Mouse (Mus musculus) neural tube, embryonic 11.5 days (tissue): ENCODE data around the gene Dock3. TPM values are rescaled to one million over a fixed set of nuclear protein-coding genes. Genes with fewer than 3 reads are reported as not detected.

Experiments used
- ATAC-seq: fragments of 200-750 bp; cut with Nextera tagmentation; 2 replicates; pipeline ENCODE4 v1.8.0; 2017; ENCODE audit warnings: moderate number of reproducible peaks, mild to moderate bottlenecking, moderate TSS enrichment, moderate library complexity; ENCODE audit not compliant: insufficient read depth, low FRiP score, low TSS enrichment
- DNase-seq: peaks from one replicate; pipeline ENCODE4 v3.0.0-alpha.2; 2015; ENCODE audit warnings: low spot score
- H3K27ac ChIP-seq: fragments of 300-500 bp; sonication (generic); 2 replicates; pipeline ENCODE4 v1.5.1; 2014; ENCODE audit warnings: low read depth, mild to moderate bottlenecking, low read length
- H3K27me3 ChIP-seq: fragments of 300-500 bp; sonication (generic); 2 replicates; pipeline ENCODE4 v1.6.1; 2014; ENCODE audit warnings: mild to moderate bottlenecking, low read length, mixed read lengths; ENCODE audit not compliant: control insufficient read depth, insufficient read depth
- H3K36me3 ChIP-seq: fragments of 300-500 bp; sonication (generic); 2 replicates; pipeline ENCODE4 v1.6.1; 2014; ENCODE audit warnings: mild to moderate bottlenecking, low read length, moderate library complexity, mixed read lengths; ENCODE audit not compliant: control insufficient read depth, insufficient read depth
- H3K4me1 ChIP-seq: fragments of 300-500 bp; sonication (generic); 2 replicates; pipeline ENCODE4 v1.6.1; 2014; ENCODE audit warnings: low read length, mixed read lengths; ENCODE audit not compliant: control insufficient read depth, insufficient read depth
- H3K4me2 ChIP-seq: fragments of 300-500 bp; sonication (generic); 2 replicates; pipeline ENCODE4 v1.6.1; 2014; ENCODE audit warnings: low read depth, mild to moderate bottlenecking, moderate library complexity
- H3K4me3 ChIP-seq: fragments of 300-500 bp; sonication (generic); 2 replicates; pipeline ENCODE4 v1.5.1; 2014; ENCODE audit warnings: low read depth, low read length
- H3K9ac ChIP-seq: fragments of 300-500 bp; sonication (generic); 2 replicates; pipeline ENCODE4 v1.6.1; 2014; ENCODE audit warnings: mild to moderate bottlenecking, low read length
- H3K9me3 ChIP-seq: fragments of 300-500 bp; sonication (generic); 2 replicates; pipeline ENCODE4 v1.6.1; 2016; ENCODE audit warnings: low read length; ENCODE audit not compliant: control insufficient read depth
- WGBS: fragments of 180-500 bp; shearing (Covaris S2); extraction: QIAGEN DNeasy Blood & Tissue Kit; methylation state at CpG from one replicate; pipeline ENCODE4 v1.1.7; 2014; 5-methylcytosine and 5-hydroxymethylcytosine counted together
- microRNA-seq: library from miRNA; unstranded; fragments of <30 nt; microRNA quantifications from one replicate; pipeline ENCODE4, GENCODE M21; 2016
- polyA plus RNA-seq: library from polyadenylated mRNA; unstranded; fragments of >200 nt; fragmentation: Nextera tagmentation; extraction: Ambion mirVana; gene quantifications from 2 replicates; pipeline ENCODE4 v1.2.1, GENCODE M21; 2014

Dock3 gene
- polyA plus RNA-seq, 1 experiment from 2014 or later: 5.8 TPM

DNA sequence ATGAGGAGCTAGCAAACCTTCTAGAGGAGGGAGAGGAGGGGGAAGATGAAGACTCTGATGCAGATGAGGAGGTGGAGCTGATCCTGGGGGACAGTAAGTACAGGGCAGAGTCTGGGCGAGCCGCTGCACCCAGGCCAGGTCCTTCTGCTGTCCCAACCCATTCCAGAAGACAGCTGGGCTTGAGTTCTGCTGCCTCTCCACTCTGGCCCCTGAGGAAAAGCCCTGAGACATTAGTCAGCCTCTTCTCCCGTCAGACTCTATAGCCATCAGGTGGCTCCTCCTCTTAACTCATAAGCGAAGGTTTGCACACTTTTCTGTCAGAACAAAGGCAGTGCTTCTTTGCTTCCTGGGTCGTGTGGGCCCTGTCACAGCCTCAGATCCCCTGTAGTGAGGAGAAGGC lies 357.5 kb downstream of the Dock3 start:
- no peak overlapping the region for H3K9ac ChIP-seq
- ATAC-seq (no peak), DNase-seq (no peak)
- H3K4me1 ChIP-seq: no peaks in the 10 kb centered on the region
- H3K4me3 ChIP-seq: no peak overlapping the region
- peaks cover 4% of the 10 kb centered on the region for H3K36me3 ChIP-seq
- H3K27ac ChIP-seq: no peak overlapping the region
- H3K4me2 ChIP-seq: no peak overlapping the region
- H3K27me3 ChIP-seq: no peaks in the 10 kb centered on the region
- H3K9me3 ChIP-seq: no peaks in the 10 kb centered on the region
- WGBS: 87% methylated on average over 5 of the region's 5 CpGs

DNA sequence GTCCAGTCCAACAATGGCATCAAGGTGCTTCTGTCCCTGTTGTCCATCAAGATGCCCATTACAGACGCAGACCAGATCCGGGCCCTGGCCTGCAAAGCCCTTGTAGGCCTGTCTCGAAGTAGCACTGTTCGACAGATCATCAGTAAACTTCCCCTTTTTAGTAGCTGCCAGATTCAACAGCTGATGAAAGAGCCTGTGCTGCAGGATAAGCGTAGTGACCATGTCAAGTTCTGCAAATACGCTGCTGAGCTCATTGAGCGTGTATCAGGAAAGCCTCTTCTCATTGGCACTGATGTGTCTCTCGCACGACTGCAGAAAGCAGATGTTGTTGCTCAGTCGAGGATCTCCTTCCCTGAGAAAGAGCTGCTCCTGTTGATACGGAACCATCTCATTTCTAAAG lies 373.7 kb downstream of the Dock3 start:
- 92% methylated on average over 11 of the region's 11 CpGs for WGBS
- H3K36me3 ChIP-seq: peaks cover 11% of the 10 kb centered on the region

DNA sequence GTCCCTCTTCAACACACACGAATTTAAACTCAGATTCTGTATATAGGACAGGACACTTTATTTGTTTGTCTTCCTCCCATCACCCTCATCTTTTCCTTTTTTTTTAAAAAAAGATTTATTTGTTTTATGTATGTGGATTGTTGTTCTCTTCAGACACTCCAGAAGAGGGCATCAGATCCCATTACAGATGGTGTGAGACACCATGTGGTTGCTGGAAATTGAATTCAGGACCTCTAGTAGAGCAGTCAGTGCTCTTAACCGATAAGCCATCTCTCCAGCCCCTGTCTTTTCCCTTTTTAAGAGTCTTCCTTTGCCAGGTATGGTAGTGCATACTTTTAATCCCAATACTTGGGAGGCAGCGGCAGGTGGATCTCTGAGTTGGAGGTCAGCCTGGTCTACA lies 375.0 kb downstream of the Dock3 start:
- no peak overlapping the region for H3K9ac ChIP-seq
- peaks cover 7% of the 10 kb centered on the region; the same call in 1 of the 2 replicates for H3K36me3 ChIP-seq
- no peaks in the 10 kb centered on the region for H3K9me3 ChIP-seq
- no peaks in the 10 kb centered on the region for H3K27me3 ChIP-seq
- no peaks in the 10 kb centered on the region for H3K4me1 ChIP-seq
- WGBS: 93% methylated on average over 3 of the region's 3 CpGs
- no peak overlapping the region for H3K4me2 ChIP-seq
- H3K27ac ChIP-seq: no peak overlapping the region
- H3K4me3 ChIP-seq: no peak overlapping the region
- no peak for DNase-seq
- ATAC-seq: no peak

More for the DNA sequence above, 373.7 kb downstream of the Dock3 start:
- Histone ChIP-seq H3K4me1 (no peaks in the 10 kb centered on the region), H3K27me3 (no peaks in the 10 kb centered on the region), H3K4me2 (no peak overlapping the region), H3K27ac (no peak overlapping the region), H3K9me3 (no peaks in the 10 kb centered on the region), H3K9ac (no peak overlapping the region), H3K4me3 (no peak overlapping the region)
- DNase-seq (no peak), ATAC-seq (no peak)

Small RNA genes within 50 kb of the gene (microRNA-seq; reads per million reads assigned to microRNA genes)
- not detected for gene Gm22238

Other genes with a start within 250 kb of the Dock3 start
- gene Mapkapk3, start 58.0 kb upstream of the Dock3 start, polyA plus RNA-seq: 3.6 and 4.8 TPM in 2 replicates
- 5.1 and 6.4 TPM in 2 replicates for gene Cish, start 64.1 kb upstream of the Dock3 start, polyA plus RNA-seq
- 11.1 and 12.4 TPM in 2 replicates for gene Hemk1, start 106.4 kb upstream of the Dock3 start, polyA plus RNA-seq
- gene 6430571L13Rik, start 108.7 kb upstream of the Dock3 start, polyA plus RNA-seq: 1.4 and 2.0 TPM in 2 replicates
- gene Cacna2d2, start 167.7 kb upstream of the Dock3 start, polyA plus RNA-seq: 1.4 and 1.8 TPM in 2 replicates